Mouse (Mus musculus): Measurements from ENCODE around the gene Brms1l. TPM values are rescaled to one million over a fixed set of nuclear protein-coding genes. Genes with fewer than 3 reads are reported as not detected.
A peak's percentile ranks its signal among the peaks of the same experiment; 100 is the strongest.

Gene Brms1l
- total and polyA plus RNA-seq, 3 experiments = 17.4 to 33.5 TPM; not detected in 1

DNA sequence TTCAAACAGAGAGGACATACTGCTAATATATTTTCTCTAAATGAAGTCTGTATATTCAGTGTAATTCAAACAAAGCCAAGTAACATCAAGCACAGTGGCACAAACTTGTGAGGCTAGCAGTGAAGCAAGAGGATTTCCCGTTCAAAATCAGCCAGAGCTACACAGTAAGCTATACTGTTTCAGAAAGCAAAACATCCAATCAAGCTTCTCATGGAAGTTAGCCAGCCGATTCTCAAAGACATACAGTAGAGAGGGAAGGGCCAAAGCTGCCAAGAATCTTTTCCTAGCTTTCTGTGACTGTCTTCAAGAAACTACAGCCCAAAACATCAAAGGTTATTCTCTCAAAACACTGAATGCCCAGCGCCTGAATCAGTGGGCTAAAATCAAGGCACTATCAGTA, 31.1 kb upstream of the Brms1l start:
- no peak for TF ChIP-seq TCF12 (IDR thresholded peaks at IDR 0.05; ENCODE audit: low read depth, low read length)
- TF ChIP-seq RCOR1 (IDR thresholded peaks at IDR 0.05; ENCODE audit: low read depth, low read length) = no peak
- no peak for TF ChIP-seq POLR2AphosphoS5 (IDR thresholded peaks at IDR 0.05; ENCODE audit: borderline replicate concordance, low read depth, low read length)
- no peak for TF ChIP-seq SIN3A (IDR thresholded peaks at IDR 0.05; ENCODE audit: low read length)
- no peak for TF ChIP-seq POLR2A (IDR thresholded peaks at IDR 0.05; ENCODE audit: control insufficient read depth in 1 of 2, insufficient read depth in 1 of 2, low read depth in 1 of 2, low read length in 2 of 2, poor library complexity in 1 of 2)
- TF ChIP-seq JUND (IDR thresholded peaks at IDR 0.05; ENCODE audit: low read depth, low read length) = no peak
- no peak for TF ChIP-seq ZMIZ1 (IDR thresholded peaks at IDR 0.05; ENCODE audit: low read depth, low read length)

GRCm38 (mm10) chr12:55816488-55816887, 19.6 kb upstream of the Brms1l start:
- Histone ChIP-seq H3K79me2 (ENCODE audit: control insufficient read depth, insufficient read depth, low read length, poor library complexity) (peaks cover 39% of the 10 kb centered on the region), H3K27ac (ENCODE audit: control insufficient read depth, low read depth, low read length) (no peak overlapping the region), H3K4me1 (ENCODE audit: control insufficient read depth in 1 of 2, insufficient read depth in 2 of 2, low read length in 2 of 2) (peaks cover 4 to 10% of the 10 kb centered on the region in 2 experiments), H3K27me3 (ENCODE audit: control insufficient read depth in 1 of 2, insufficient read depth in 2 of 2, low read length in 2 of 2) (no peaks in the 10 kb centered on the region), H3K36me3 (ENCODE audit: control insufficient read depth in 1 of 2, insufficient read depth in 2 of 2, low read length in 2 of 2) (peaks cover 4 to 30% of the 10 kb centered on the region in 2 experiments; a peak in 3 of 4 replicates), H3K4me3 (ENCODE audit: control insufficient read depth in 1 of 2, insufficient read depth in 1 of 2, low read depth in 2 of 2, low read length in 2 of 2) (no peak overlapping the region), H3K9me3 (replicated peaks; ENCODE audit: insufficient read depth, low read length) (no peaks in the 10 kb centered on the region), H3K9ac (ENCODE audit: control insufficient read depth, low read depth, low read length, poor library complexity, severe bottlenecking) (no peak overlapping the region)
- DNase-seq (ENCODE audit: low read depth, low spot score) = no peak
- TF ChIP-seq CTCF (IDR thresholded peaks at IDR 0.05 in 2 of 3, conservative IDR thresholded peaks at IDR 0.05 in 1 of 3; ENCODE audit: control insufficient read depth in 1 of 3, insufficient read depth in 1 of 3, low read depth in 2 of 3, low read length in 3 of 3, poor library complexity in 1 of 3, severe bottlenecking in 1 of 3) = no peak
- peak; percentile 94 for TF ChIP-seq ZNF384 (IDR thresholded peaks at IDR 0.05; ENCODE audit: low read depth, low read length)

More for the DNA sequence above, 31.1 kb upstream of the Brms1l start:
- peaks cover 12% of the 10 kb centered on the region for H3K79me2 ChIP-seq (ENCODE audit: control insufficient read depth, insufficient read depth, low read length, poor library complexity)
- H3K9me3 ChIP-seq (replicated peaks; ENCODE audit: insufficient read depth, low read length) = no peaks in the 10 kb centered on the region
- H3K4me1 ChIP-seq (ENCODE audit: control insufficient read depth in 1 of 2, insufficient read depth in 2 of 2, low read length in 2 of 2) = no peaks in the 10 kb centered on the region
- H3K36me3 ChIP-seq (ENCODE audit: control insufficient read depth in 1 of 2, insufficient read depth in 2 of 2, low read length in 2 of 2) = no peaks in the 10 kb centered on the region; a peak in 1 of 4 replicates
- H3K27me3 ChIP-seq (ENCODE audit: control insufficient read depth in 1 of 2, insufficient read depth in 2 of 2, low read length in 2 of 2) = no peaks in the 10 kb centered on the region
- no peak for DNase-seq (ENCODE audit: low read depth, low spot score)
- H3K9ac ChIP-seq (ENCODE audit: control insufficient read depth, low read depth, low read length, poor library complexity, severe bottlenecking) = no peak overlapping the region
- no peak overlapping the region for H3K4me3 ChIP-seq (ENCODE audit: control insufficient read depth in 1 of 2, insufficient read depth in 1 of 2, low read depth in 2 of 2, low read length in 2 of 2)
- no peak overlapping the region for H3K27ac ChIP-seq (ENCODE audit: control insufficient read depth, low read depth, low read length)

DNA sequence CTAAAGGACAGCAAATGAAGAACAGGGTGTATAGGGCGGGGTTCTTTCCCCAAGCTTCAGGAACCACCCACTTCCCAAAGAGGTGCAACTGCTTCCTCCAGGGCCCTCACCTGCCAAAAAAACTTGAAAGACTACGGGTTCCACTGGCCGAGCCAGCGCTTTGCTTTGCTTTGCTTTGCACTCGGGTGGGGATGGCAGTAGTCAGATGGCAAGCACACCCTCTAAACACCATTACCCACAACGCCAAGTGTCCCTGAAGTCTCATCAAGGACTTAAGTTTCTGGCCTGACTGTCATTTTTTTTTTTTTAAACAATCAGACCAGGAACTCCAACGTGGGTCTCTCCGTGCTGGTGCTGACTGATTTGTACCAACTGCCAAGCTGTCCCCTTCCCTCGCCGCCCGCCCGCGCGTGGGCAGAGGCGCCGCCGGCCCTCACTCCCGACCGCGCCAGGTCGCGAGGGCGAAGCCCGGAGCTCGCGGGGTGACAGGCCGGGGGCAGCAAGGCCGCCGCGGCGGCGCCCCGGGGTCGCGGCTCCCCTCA, 15.9 kb upstream of the Brms1l start:
- Histone ChIP-seq H3K27me3 (ENCODE audit: control insufficient read depth in 1 of 2, insufficient read depth in 2 of 2, low read length in 2 of 2) (no peaks in the 10 kb centered on the region), H3K4me1 (ENCODE audit: control insufficient read depth in 1 of 2, insufficient read depth in 2 of 2, low read length in 2 of 2) (peaks cover 2 to 5% of the 10 kb centered on the region in 2 experiments), H3K9ac (ENCODE audit: control insufficient read depth, low read depth, low read length, poor library complexity, severe bottlenecking) (peak overlapping the region; percentile 92), H3K9me3 (replicated peaks; ENCODE audit: insufficient read depth, low read length) (no peaks in the 10 kb centered on the region), H3K4me3 (ENCODE audit: control insufficient read depth in 1 of 2, insufficient read depth in 1 of 2, low read depth in 2 of 2, low read length in 2 of 2) (peak overlapping the region; percentile 84 to 87), H3K27ac (ENCODE audit: control insufficient read depth, low read depth, low read length) (peak overlapping the region; percentile 65), H3K79me2 (ENCODE audit: control insufficient read depth, insufficient read depth, low read length, poor library complexity) (peaks cover 30% of the 10 kb centered on the region), H3K36me3 (ENCODE audit: control insufficient read depth in 1 of 2, insufficient read depth in 2 of 2, low read length in 2 of 2) (peaks cover 0 to 18% of the 10 kb centered on the region in 2 experiments; a peak in 2 of 4 replicates)
- peak; percentile 52; the same call in 1 of the 2 replicates for TF ChIP-seq MXI1 (IDR thresholded peaks at IDR 0.05; ENCODE audit: low read depth, low read length)
- peak; percentile 65; the same call in 1 of the 2 replicates for TF ChIP-seq TBP (IDR thresholded peaks at IDR 0.05; ENCODE audit: low read depth, low read length)
- TF ChIP-seq POLR2A (IDR thresholded peaks at IDR 0.05; ENCODE audit: control insufficient read depth in 1 of 2, insufficient read depth in 1 of 2, low read depth in 1 of 2, low read length in 2 of 2, poor library complexity in 1 of 2) = peak in 1 of 2 experiments; percentile 51; a peak in 3 of 4 replicates
- no peak for TF ChIP-seq E2F4 (IDR thresholded peaks at IDR 0.05; ENCODE audit: borderline replicate concordance, low read depth, low read length)
- no peak for TF ChIP-seq ZC3H11A (IDR thresholded peaks at IDR 0.05; ENCODE audit: low read depth, low read length)
- TF ChIP-seq SIN3A (IDR thresholded peaks at IDR 0.05; ENCODE audit: low read length) = peak; percentile 67
- TF ChIP-seq JUND (IDR thresholded peaks at IDR 0.05; ENCODE audit: low read depth, low read length) = no peak
- TF ChIP-seq KAT2A (conservative IDR thresholded peaks at IDR 0.05; ENCODE audit: low read depth, low read length) = no peak
- TF ChIP-seq CHD1 (IDR thresholded peaks at IDR 0.05; ENCODE audit: low read depth, low read length) = no peak
- TF ChIP-seq HCFC1 (IDR thresholded peaks at IDR 0.05; ENCODE audit: low read depth, low read length) = peak; percentile 33; the same call in 1 of the 2 replicates
- no peak for TF ChIP-seq NELFE (IDR thresholded peaks at IDR 0.05; ENCODE audit: low read depth, low read length)
- TF ChIP-seq TAL1 (IDR thresholded peaks at IDR 0.05; ENCODE audit: low read length) = no peak
- peak; percentile 72 for TF ChIP-seq ZNF384 (IDR thresholded peaks at IDR 0.05; ENCODE audit: low read depth, low read length)
- TF ChIP-seq TCF12 (IDR thresholded peaks at IDR 0.05; ENCODE audit: low read depth, low read length) = no peak; the same call in 1 of the 2 replicates
- no peak for TF ChIP-seq MAZ (IDR thresholded peaks at IDR 0.05; ENCODE audit: low read depth, low read length)
- TF ChIP-seq POLR2AphosphoS5 (IDR thresholded peaks at IDR 0.05; ENCODE audit: borderline replicate concordance, low read depth, low read length) = no peak
- TF ChIP-seq MYB (IDR thresholded peaks at IDR 0.05; ENCODE audit: low read depth, low read length) = no peak
- no peak for TF ChIP-seq NRF1 (IDR thresholded peaks at IDR 0.05; ENCODE audit: insufficient read depth, low read depth, low read length, poor library complexity, severe bottlenecking)
- no peak for TF ChIP-seq MAFK (IDR thresholded peaks at IDR 0.05; ENCODE audit: borderline replicate concordance, low read depth, low read length)
- TF ChIP-seq CTCF (IDR thresholded peaks at IDR 0.05 in 2 of 3, conservative IDR thresholded peaks at IDR 0.05 in 1 of 3; ENCODE audit: control insufficient read depth in 1 of 3, insufficient read depth in 1 of 3, low read depth in 2 of 3, low read length in 3 of 3, poor library complexity in 1 of 3, severe bottlenecking in 1 of 3) = no peak
- no peak for TF ChIP-seq CHD2 (IDR thresholded peaks at IDR 0.05; ENCODE audit: low read length)
- DNase-seq (ENCODE audit: low read depth, low spot score) = peak; percentile 74
